Mouse (Mus musculus) embryonic facial prominence, embryonic 14.5 days (tissue): ENCODE data around the gene Npas3. TPM values are rescaled to one million over a fixed set of nuclear protein-coding genes. Genes with fewer than 3 reads are reported as not detected.

Experiments
- ATAC-seq: fragments of 200-750 bp; cut with Nextera tagmentation; 2 replicates; pipeline ENCODE4 v1.8.0; 2017; ENCODE audit warnings: low read depth, moderate number of reproducible peaks, moderate TSS enrichment
- DNase-seq: peaks from one replicate; pipeline ENCODE4 v3.0.0-alpha.2; 2015; ENCODE audit warnings: low spot score
- H3K27ac ChIP-seq: fragments of 300-500 bp; sonication (generic); replicated peaks from 2 replicates; pipeline ENCODE4 v1.5.1; 2014; ENCODE audit warnings: low read depth, mild to moderate bottlenecking, low read length, moderate library complexity
- H3K27me3 ChIP-seq: fragments of 300-500 bp; sonication (generic); replicated peaks from 2 replicates; pipeline ENCODE4 v1.6.1; 2014; ENCODE audit warnings: low read length; ENCODE audit not compliant: control insufficient read depth, insufficient read depth
- H3K36me3 ChIP-seq: fragments of 300-500 bp; sonication (generic); 2 replicates; pipeline ENCODE4 v1.6.1; 2014; ENCODE audit warnings: low read length, mixed read lengths; ENCODE audit not compliant: control insufficient read depth, insufficient read depth
- H3K4me1 ChIP-seq: fragments of 300-500 bp; sonication (generic); 2 replicates; pipeline ENCODE4 v1.6.1; 2014; ENCODE audit warnings: antibody characterized with exemption, low read length; ENCODE audit not compliant: control insufficient read depth, insufficient read depth
- H3K4me2 ChIP-seq: fragments of 300-500 bp; sonication (generic); 2 replicates; pipeline ENCODE4 v1.6.1; 2014; ENCODE audit warnings: low read depth, mild to moderate bottlenecking, low read length, moderate library complexity, mixed read lengths
- H3K4me3 ChIP-seq: fragments of 300-500 bp; sonication (generic); 2 replicates; pipeline ENCODE4 v1.5.1; 2014; ENCODE audit warnings: low read depth, mild to moderate bottlenecking, low read length
- H3K9ac ChIP-seq: fragments of 300-500 bp; sonication (generic); 2 replicates; pipeline ENCODE4 v1.6.1; 2014; ENCODE audit warnings: low read depth, mild to moderate bottlenecking, low read length, moderate library complexity, mixed read lengths
- H3K9me3 ChIP-seq: fragments of 300-500 bp; sonication (generic); 2 replicates; pipeline ENCODE4 v1.6.1; 2016; ENCODE audit warnings: low read length; ENCODE audit not compliant: control insufficient read depth
- WGBS: fragments of 180-500 bp; shearing (Covaris S2); extraction: QIAGEN DNeasy Blood & Tissue Kit; methylation state at CpG from one replicate; pipeline ENCODE4 v1.1.7; 2014; 5-methylcytosine and 5-hydroxymethylcytosine counted together
- polyA plus RNA-seq: library from polyadenylated mRNA; unstranded; fragments of >200 nt; fragmentation: Nextera tagmentation; extraction: Ambion mirVana; gene quantifications from 2 replicates; pipeline ENCODE4 v1.2.1, GENCODE M21; 2014

The Npas3 gene
- polyA plus RNA-seq, 1 experiment from 2014 or later, result 4.4 TPM

DNA sequence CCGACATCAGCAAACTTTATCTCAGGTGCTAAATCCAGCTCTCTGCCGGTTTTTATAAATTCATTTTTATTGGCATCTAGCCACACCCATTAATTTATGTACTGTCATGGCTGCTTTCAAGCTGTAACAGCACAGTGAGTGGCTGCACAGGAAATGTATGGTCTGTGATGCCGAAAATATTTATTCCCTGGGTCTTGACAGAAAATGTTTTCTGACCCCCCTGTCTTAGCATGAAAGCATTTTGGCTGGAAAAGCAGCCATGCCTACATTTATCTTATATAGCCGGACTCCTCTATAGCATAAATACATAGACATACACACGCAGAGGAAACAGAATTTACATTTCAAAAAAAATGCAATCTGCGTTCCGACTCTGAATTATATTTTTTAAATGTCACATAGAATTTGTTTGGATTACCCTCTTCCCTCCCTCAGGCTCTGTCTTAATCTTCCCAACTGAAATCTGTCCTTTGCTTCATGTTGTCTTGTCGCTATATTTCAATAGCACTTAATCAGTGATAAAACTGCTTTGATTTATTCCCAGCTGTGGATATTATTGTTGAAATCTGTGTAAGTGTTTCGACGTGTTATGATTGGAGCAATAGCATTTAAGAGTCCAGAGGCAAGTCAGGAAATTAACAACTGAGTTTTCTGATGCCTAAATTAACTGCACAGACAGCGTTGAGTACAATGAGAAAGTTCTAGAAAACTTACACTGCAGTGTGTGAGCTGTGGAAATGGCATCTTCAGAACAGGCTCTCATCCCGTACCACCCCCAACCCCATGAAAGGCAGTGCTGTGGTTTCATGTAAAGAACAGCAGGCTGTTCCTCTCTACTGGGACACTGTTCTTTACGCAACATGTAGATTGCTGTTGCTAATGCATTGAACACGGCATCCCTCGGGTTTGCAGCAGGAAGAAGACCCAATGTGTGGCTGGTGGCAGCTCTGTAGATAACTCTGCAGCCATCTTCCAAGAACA lies 474.5 kb downstream of the Npas3 start:
- Histone ChIP-seq H3K27me3 (no peaks in the 10 kb centered on the region), H3K36me3 (no peaks in the 10 kb centered on the region), H3K4me2 (no peak overlapping the region), H3K4me1 (peaks cover 4% of the 10 kb centered on the region; the same call in 1 of the 2 replicates), H3K9ac (no peak overlapping the region), H3K9me3 (no peaks in the 10 kb centered on the region), H3K27ac (no peak overlapping the region), H3K4me3 (no peak overlapping the region)
- DNase-seq, result no peak
- ATAC-seq, result no peak
- 79% methylated on average over 15 of the region's 15 CpGs for WGBS

DNA sequence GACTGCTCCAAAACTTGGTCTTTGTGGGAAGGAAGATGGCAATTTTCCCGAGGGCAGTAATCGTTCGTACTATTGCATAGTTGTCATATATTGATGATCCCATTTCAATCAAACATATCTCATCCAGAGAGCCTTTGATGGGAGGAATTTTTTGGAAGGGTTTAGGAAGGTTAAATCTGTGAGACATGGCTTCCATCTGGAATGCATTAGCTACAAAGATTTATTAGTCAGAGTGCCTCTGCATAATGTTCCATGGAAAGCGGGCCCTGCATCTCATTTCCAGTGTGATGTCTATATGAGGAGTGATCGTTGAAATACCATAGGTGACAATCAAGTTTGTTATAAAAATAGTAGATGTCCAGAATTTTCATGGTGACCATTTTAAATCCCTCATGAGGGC lies 480.8 kb downstream of the Npas3 start:
- Histone ChIP-seq H3K4me2 (no peak overlapping the region), H3K27me3 (no peaks in the 10 kb centered on the region), H3K36me3 (no peaks in the 10 kb centered on the region), H3K4me3 (no peak overlapping the region), H3K27ac (no peak overlapping the region), H3K9ac (no peak overlapping the region), H3K4me1 (no peaks in the 10 kb centered on the region), H3K9me3 (no peaks in the 10 kb centered on the region)
- DNase-seq (peak; percentile 31), ATAC-seq (no peak)
- WGBS, result 52% methylated on average over 5 of the region's 5 CpGs

DNA sequence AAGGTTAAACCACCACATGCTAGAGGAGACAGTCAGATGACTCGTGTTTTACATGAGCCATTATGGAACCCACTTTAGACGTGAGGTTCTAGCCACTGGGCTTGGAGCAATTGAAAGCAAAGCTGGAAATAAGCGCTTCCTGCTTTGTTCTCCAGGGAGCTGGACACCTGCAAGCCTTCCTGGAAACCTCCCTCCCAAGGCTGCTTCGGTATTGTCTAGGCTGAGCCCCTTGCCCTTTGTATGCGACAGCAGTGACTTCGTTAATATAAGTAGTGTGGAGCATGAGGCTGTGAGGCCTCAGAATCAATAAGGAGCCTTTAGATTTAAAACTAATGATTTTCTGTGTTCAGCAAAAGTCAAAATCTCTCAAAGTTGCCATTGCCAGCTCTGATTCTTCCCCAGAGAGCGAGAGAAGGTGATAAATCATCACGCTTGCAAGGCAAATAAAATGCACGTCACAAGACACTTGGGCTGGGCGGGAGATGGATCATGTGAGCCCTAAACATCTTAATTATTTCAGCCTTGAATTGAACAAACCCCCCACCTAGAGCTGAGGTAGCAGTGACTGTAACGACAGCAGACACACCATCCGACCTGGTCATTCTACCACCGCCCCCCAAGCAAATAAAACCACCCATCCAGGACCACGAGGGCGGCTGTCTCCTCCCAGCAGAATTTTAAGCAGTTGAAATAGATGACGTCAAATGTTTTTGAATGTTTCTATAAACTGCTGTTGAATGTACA lies 490.2 kb downstream of the Npas3 start:
- 64% methylated on average over 16 of the region's 16 CpGs for WGBS
- Histone ChIP-seq H3K4me3 (no peak overlapping the region), H3K36me3 (no peaks in the 10 kb centered on the region), H3K27me3 (no peaks in the 10 kb centered on the region), H3K9me3 (no peaks in the 10 kb centered on the region), H3K4me1 (no peaks in the 10 kb centered on the region), H3K4me2 (no peak overlapping the region), H3K9ac (no peak overlapping the region), H3K27ac (no peak overlapping the region)
- ATAC-seq (no peak), DNase-seq (no peak)

DNA sequence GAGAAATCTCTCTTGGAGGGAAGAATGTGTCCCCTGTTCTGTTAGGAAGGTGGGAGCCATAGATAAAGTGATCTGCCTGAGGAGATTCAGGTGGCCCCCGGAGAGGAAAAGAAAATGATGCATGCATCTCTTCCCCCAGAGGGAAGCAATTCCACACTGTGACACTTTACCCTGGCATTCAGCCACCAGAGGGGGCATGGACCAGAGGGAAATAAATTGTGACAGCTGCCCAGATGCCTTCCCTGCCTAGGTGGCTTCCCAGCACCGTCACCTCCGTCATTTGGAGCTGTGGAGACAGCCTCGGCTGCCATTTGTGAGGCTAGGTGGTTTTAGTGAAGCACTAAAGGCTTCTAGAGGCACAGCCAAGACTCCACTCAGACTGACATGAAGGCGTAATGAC lies 498.2 kb downstream of the Npas3 start:
- no peaks in the 10 kb centered on the region for H3K27me3 ChIP-seq
- H3K9ac ChIP-seq, result no peak overlapping the region
- H3K4me2 ChIP-seq, result no peak overlapping the region
- no peak overlapping the region for H3K4me3 ChIP-seq
- no peak overlapping the region for H3K27ac ChIP-seq
- no peaks in the 10 kb centered on the region for H3K36me3 ChIP-seq
- ATAC-seq (no peak), DNase-seq (no peak)
- 57% methylated on average over 5 of the region's 5 CpGs for WGBS
- no peaks in the 10 kb centered on the region for H3K4me1 ChIP-seq
- H3K9me3 ChIP-seq, result no peaks in the 10 kb centered on the region

DNA sequence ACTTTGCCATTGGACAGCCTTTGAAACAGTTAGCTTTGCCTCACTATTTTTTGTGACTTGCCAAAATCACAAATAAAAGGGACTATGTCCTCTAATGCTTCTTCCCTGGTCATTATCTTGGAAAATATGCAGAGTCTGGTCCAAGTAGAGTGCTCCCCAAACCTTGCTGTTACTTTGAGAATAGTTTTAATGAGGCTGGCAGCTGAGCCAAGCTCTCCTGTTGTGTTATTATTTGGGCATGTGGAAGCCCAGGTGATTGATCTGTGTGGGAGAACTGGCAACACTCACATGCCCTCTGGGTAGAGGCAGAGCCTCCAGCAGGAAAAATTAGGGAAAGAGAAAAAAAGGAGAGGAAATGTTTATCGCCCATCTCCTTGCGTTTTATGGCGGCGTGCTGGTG lies 500.9 kb downstream of the Npas3 start:
- DNase-seq (no peak), ATAC-seq (no peak)
- Histone ChIP-seq H3K9me3 (no peaks in the 10 kb centered on the region), H3K27me3 (no peaks in the 10 kb centered on the region), H3K9ac (no peak overlapping the region), H3K36me3 (no peaks in the 10 kb centered on the region), H3K4me2 (no peak overlapping the region), H3K27ac (no peak overlapping the region), H3K4me3 (no peak overlapping the region), H3K4me1 (peaks cover 12% of the 10 kb centered on the region; the same call in 1 of the 2 replicates)
- WGBS, result 70% methylated on average over 4 of the region's 4 CpGs

- Histone ChIP-seq H3K4me1 (peaks cover 12% of the 10 kb centered on the region; the same call in 1 of the 2 replicates), H3K4me3 (no peak overlapping the region), H3K36me3 (no peaks in the 10 kb centered on the region), H3K9ac (no peak overlapping the region), H3K9me3 (no peaks in the 10 kb centered on the region), H3K4me2 (no peak overlapping the region), H3K27me3 (no peaks in the 10 kb centered on the region), H3K27ac (no peak overlapping the region)
- no peak for ATAC-seq
- DNase-seq, result peak; percentile 66
- WGBS, result 65% methylated on average over 13 of the region's 13 CpGs
Observed at GRCm38 (mm10) chr12:53752281-53753072, 504.0 kb downstream of the Npas3 start.

GRCm38 (mm10) chr12:53753368-53753937 lies 505.0 kb downstream of the Npas3 start:
- H3K4me2 ChIP-seq, result 0 out of 2 replicates have a peak overlapping the region, but pooled peaks have one; percentile 11
- H3K27me3 ChIP-seq, result no peaks in the 10 kb centered on the region
- no peak overlapping the region for H3K9ac ChIP-seq
- peaks cover 12% of the 10 kb centered on the region for H3K4me1 ChIP-seq
- peak; percentile 64 for DNase-seq
- 50% methylated on average over 13 of the region's 13 CpGs for WGBS
- no peaks in the 10 kb centered on the region for H3K9me3 ChIP-seq
- H3K36me3 ChIP-seq, result no peaks in the 10 kb centered on the region
- no peak overlapping the region for H3K4me3 ChIP-seq
- no peak overlapping the region for H3K27ac ChIP-seq
- peak; percentile 30; the same call in 1 of the 2 replicates for ATAC-seq

DNA sequence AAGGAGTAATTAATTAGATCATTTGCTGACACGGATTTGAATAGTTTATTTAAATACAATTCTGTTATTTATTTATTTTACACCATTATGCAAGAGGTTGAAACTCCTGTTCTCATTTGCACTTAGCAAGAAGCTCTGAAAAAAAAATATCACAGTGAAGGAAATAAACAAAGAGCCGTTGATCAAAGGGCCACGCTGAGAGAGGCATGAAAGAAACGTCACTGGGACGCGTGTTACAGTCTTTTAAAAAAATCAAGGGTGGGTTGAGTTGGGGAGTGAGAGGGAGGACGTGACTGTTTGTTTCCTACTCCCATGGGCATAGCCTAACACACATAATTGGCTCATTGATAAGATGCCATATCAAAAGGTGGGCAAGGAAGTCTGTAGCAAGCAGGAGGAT lies 505.8 kb downstream of the Npas3 start:
- no peaks in the 10 kb centered on the region for H3K27me3 ChIP-seq
- H3K9ac ChIP-seq, result no peak overlapping the region
- DNase-seq, result no peak
- no peaks in the 10 kb centered on the region for H3K36me3 ChIP-seq
- 39% methylated on average over 7 of the region's 7 CpGs for WGBS
- no peak overlapping the region for H3K27ac ChIP-seq
- no peak overlapping the region for H3K4me3 ChIP-seq
- no peak for ATAC-seq
- no peaks in the 10 kb centered on the region for H3K9me3 ChIP-seq
- H3K4me1 ChIP-seq, result peaks cover 17% of the 10 kb centered on the region
- no peak overlapping the region for H3K4me2 ChIP-seq
